Mouse (Mus musculus): Measurements from ENCODE around the gene Pcif1. TPM values are rescaled to one million over a fixed set of nuclear protein-coding genes. Genes with fewer than 3 reads are reported as not detected.

Pcif1 gene
- polyA plus RNA-seq, 1 experiment = 43.2 TPM

DNA sequence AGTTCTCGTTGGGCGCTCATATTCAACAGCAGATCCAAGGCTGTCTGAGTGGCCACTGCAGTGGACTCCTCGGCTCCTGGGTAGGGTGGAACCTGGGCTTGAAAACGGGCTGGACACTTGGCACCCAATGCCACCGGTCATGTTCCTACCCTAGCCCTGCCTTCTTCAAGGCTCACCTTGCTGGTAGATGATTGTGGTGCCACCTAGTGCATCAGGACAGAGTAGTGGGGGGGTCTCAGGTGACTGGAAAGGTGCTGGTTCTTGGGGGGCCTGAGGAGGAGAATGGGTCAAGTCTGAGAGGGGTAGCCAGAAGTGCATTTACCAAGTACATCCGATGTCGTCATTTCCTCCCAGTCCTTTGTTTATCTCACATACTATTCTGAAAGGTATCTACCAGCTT is 18.9 kb downstream of the Pcif1 start:
- H3K79me2 ChIP-seq (ENCODE audit: control insufficient read depth, insufficient read depth) = no peaks in the 10 kb centered on the region
- TF ChIP-seq USF1 (IDR thresholded peaks at IDR 0.05; ENCODE audit: low read depth) (no peak), SRF (IDR thresholded peaks at IDR 0.05; ENCODE audit: control insufficient read depth, insufficient read length, low read depth) (no peak), MYOD1 (IDR thresholded peaks at IDR 0.05; ENCODE audit: control insufficient read depth in 1 of 3, insufficient read length in 2 of 3, low read depth in 2 of 3) (no peak), TCF3 (IDR thresholded peaks at IDR 0.05; ENCODE audit: insufficient read length, low read depth) (no peak), MYOG (IDR thresholded peaks at IDR 0.05; ENCODE audit: control insufficient read depth in 1 of 3, insufficient read depth in 1 of 3, insufficient read length in 2 of 3, low read depth in 2 of 3) (no peak), POLR2AphosphoS2 (IDR thresholded peaks at IDR 0.05; ENCODE audit: insufficient read length, low read depth) (no peak), E2F4 (IDR thresholded peaks at IDR 0.05; ENCODE audit: insufficient read depth) (no peak), POLR2A (IDR thresholded peaks at IDR 0.05; ENCODE audit: insufficient read length, low read depth) (no peak), CEBPB (IDR thresholded peaks at IDR 0.05; ENCODE audit: insufficient read depth, poor library complexity, severe bottlenecking) (no peak), MAX (IDR thresholded peaks at IDR 0.05; ENCODE audit: low read depth) (no peak), REST (IDR thresholded peaks at IDR 0.05; ENCODE audit: insufficient read depth, insufficient read length) (no peak), TCF12 (IDR thresholded peaks at IDR 0.05; ENCODE audit: insufficient read depth, poor library complexity, severe bottlenecking) (no peak)
- no peaks in the 10 kb centered on the region for H3K27me3 ChIP-seq (ENCODE audit: control insufficient read depth, insufficient read depth, insufficient read length)
- no peak overlapping the region for H3K4me3 ChIP-seq
- no peak overlapping the region for H3ac ChIP-seq (ENCODE audit: control insufficient read depth, insufficient read length)
- no peak overlapping the region for H3K4me2 ChIP-seq (ENCODE audit: low read depth)
- H3K36me3 ChIP-seq (ENCODE audit: control insufficient read depth, insufficient read depth) = peaks cover 34% of the 10 kb centered on the region

DNA sequence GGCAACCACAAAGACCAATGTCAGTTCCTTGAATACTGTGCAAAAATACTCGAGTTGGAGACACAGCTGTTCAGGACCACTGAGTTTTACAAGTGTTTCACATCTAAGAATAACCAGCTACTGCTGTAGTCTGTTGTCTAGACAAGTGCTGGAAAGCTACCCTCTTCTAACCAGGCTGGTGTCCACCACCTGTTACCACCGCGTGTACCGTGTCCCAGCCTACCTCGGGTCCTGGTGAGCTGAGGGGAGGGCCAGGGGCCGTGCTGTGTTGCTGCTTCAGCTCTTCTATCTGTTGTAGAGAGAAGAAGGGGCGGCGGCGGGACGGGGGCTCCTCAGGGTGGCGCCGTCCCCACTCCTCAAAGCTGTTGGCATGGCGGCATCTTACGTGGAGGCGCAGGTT is 19.9 kb downstream of the Pcif1 start:
- H3K4me2 ChIP-seq (ENCODE audit: low read depth) = no peak overlapping the region
- H3K27me3 ChIP-seq (ENCODE audit: control insufficient read depth, insufficient read depth, insufficient read length) = no peaks in the 10 kb centered on the region
- TF ChIP-seq E2F4 (IDR thresholded peaks at IDR 0.05; ENCODE audit: insufficient read depth) = no peak
- TF ChIP-seq SRF (IDR thresholded peaks at IDR 0.05; ENCODE audit: control insufficient read depth, insufficient read length, low read depth) = no peak
- TF ChIP-seq MYOG (IDR thresholded peaks at IDR 0.05; ENCODE audit: control insufficient read depth in 1 of 3, insufficient read depth in 1 of 3, insufficient read length in 2 of 3, low read depth in 2 of 3) = peak in 2 of 3 experiments; percentile 48 to 70
- no peak for TF ChIP-seq TCF3 (IDR thresholded peaks at IDR 0.05; ENCODE audit: insufficient read length, low read depth)
- TF ChIP-seq MAX (IDR thresholded peaks at IDR 0.05; ENCODE audit: low read depth) = no peak
- TF ChIP-seq MYOD1 (IDR thresholded peaks at IDR 0.05; ENCODE audit: control insufficient read depth in 1 of 3, insufficient read length in 2 of 3, low read depth in 2 of 3) = peak in 2 of 3 experiments; percentile 49 to 56
- no peak for TF ChIP-seq REST (IDR thresholded peaks at IDR 0.05; ENCODE audit: insufficient read depth, insufficient read length)
- no peak for TF ChIP-seq CEBPB (IDR thresholded peaks at IDR 0.05; ENCODE audit: insufficient read depth, poor library complexity, severe bottlenecking)
- no peak for TF ChIP-seq USF1 (IDR thresholded peaks at IDR 0.05; ENCODE audit: low read depth)
- TF ChIP-seq POLR2A (IDR thresholded peaks at IDR 0.05; ENCODE audit: insufficient read length, low read depth) = no peak
- TF ChIP-seq POLR2AphosphoS2 (IDR thresholded peaks at IDR 0.05; ENCODE audit: insufficient read length, low read depth) = no peak
- H3K4me3 ChIP-seq = no peak overlapping the region
- H3K79me2 ChIP-seq (ENCODE audit: control insufficient read depth, insufficient read depth) = no peaks in the 10 kb centered on the region
- H3K36me3 ChIP-seq (ENCODE audit: control insufficient read depth, insufficient read depth) = peaks cover 30% of the 10 kb centered on the region
- H3ac ChIP-seq (ENCODE audit: control insufficient read depth, insufficient read length) = no peak overlapping the region

DNA sequence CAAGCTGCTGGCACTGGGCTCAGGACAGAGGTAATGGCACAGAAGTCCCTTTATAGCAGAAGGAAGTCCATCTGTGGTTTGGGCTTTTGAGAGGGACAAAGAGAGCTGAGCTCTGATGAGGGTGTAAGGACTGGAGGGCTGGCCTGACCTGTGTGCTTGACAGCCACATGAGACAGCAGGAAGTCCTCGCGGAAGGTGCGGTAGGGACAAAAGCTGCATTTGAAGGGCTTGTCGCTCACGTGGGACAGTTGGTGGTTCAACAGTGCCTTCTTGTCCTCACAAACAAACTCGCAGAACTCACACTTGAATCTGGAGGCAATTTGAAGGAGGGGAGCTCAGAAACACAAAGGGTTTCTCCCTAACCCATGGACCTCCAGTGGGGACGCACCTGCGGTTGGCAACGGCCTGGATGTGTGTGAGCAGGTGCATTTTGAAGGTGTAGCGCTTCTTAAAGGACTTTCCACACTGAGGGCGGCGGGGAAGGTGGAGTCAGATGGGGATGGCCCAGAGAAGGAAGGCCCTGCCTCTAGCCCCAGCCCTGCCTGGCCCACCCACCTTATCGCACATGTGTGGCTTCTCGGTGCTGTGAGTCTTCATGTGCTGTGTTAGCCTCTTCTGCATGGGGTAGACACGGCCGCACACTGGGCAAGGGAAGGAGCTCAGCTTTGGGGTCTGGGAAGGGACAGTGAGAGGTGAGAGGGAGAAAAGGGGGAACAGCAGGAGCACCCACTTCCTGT is 20.8 kb downstream of the Pcif1 start:
- Histone ChIP-seq H3ac (ENCODE audit: control insufficient read depth, insufficient read length) (no peak overlapping the region), H3K79me2 (ENCODE audit: control insufficient read depth, insufficient read depth) (no peaks in the 10 kb centered on the region), H3K27me3 (ENCODE audit: control insufficient read depth, insufficient read depth, insufficient read length) (no peaks in the 10 kb centered on the region), H3K4me3 (no peak overlapping the region), H3K36me3 (ENCODE audit: control insufficient read depth, insufficient read depth) (peaks cover 30% of the 10 kb centered on the region), H3K4me2 (ENCODE audit: low read depth) (no peak overlapping the region)
- TF ChIP-seq REST (IDR thresholded peaks at IDR 0.05; ENCODE audit: insufficient read depth, insufficient read length) (no peak), SRF (IDR thresholded peaks at IDR 0.05; ENCODE audit: control insufficient read depth, insufficient read length, low read depth) (no peak), POLR2A (IDR thresholded peaks at IDR 0.05; ENCODE audit: insufficient read length, low read depth) (no peak), E2F4 (IDR thresholded peaks at IDR 0.05; ENCODE audit: insufficient read depth) (no peak), MYOG (IDR thresholded peaks at IDR 0.05; ENCODE audit: control insufficient read depth in 1 of 3, insufficient read depth in 1 of 3, insufficient read length in 2 of 3, low read depth in 2 of 3) (no peak), POLR2AphosphoS2 (IDR thresholded peaks at IDR 0.05; ENCODE audit: insufficient read length, low read depth) (no peak), CEBPB (IDR thresholded peaks at IDR 0.05; ENCODE audit: insufficient read depth, poor library complexity, severe bottlenecking) (no peak), MAX (IDR thresholded peaks at IDR 0.05; ENCODE audit: low read depth) (no peak), TCF3 (IDR thresholded peaks at IDR 0.05; ENCODE audit: insufficient read length, low read depth) (no peak), TCF12 (IDR thresholded peaks at IDR 0.05; ENCODE audit: insufficient read depth, poor library complexity, severe bottlenecking) (no peak), MYOD1 (IDR thresholded peaks at IDR 0.05; ENCODE audit: control insufficient read depth in 1 of 3, insufficient read length in 2 of 3, low read depth in 2 of 3) (no peak), USF1 (IDR thresholded peaks at IDR 0.05; ENCODE audit: low read depth) (no peak)

DNA sequence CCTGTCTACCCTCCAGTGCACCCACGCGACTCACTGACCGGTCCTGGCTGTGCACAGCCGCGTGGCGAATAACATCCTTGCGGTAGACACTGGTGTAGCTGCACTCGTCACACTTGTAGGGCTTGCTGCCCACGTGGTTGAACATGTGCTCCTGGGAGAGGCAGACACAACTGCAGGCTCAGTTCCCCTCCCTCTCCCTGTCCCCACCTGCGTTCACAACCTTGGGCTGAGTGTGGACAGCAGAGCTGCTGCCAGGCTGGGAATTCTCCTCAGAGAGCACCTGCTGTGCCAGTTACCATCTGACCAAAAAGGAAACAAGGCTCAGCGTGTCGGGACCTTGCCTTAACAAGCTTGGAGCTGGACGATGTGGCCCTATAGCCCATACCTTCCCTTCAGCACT is 22.3 kb downstream of the Pcif1 start:
- Histone ChIP-seq H3K4me3 (no peak overlapping the region), H3K4me2 (ENCODE audit: low read depth) (no peak overlapping the region), H3K36me3 (ENCODE audit: control insufficient read depth, insufficient read depth) (peaks cover 35% of the 10 kb centered on the region), H3ac (ENCODE audit: control insufficient read depth, insufficient read length) (no peak overlapping the region), H3K27me3 (ENCODE audit: control insufficient read depth, insufficient read depth, insufficient read length) (no peaks in the 10 kb centered on the region), H3K79me2 (ENCODE audit: control insufficient read depth, insufficient read depth) (no peaks in the 10 kb centered on the region)
- TF ChIP-seq POLR2AphosphoS2 (IDR thresholded peaks at IDR 0.05; ENCODE audit: insufficient read length, low read depth) (no peak), MYOD1 (IDR thresholded peaks at IDR 0.05; ENCODE audit: control insufficient read depth in 1 of 3, insufficient read length in 2 of 3, low read depth in 2 of 3) (no peak), CEBPB (IDR thresholded peaks at IDR 0.05; ENCODE audit: insufficient read depth, poor library complexity, severe bottlenecking) (no peak), REST (IDR thresholded peaks at IDR 0.05; ENCODE audit: insufficient read depth, insufficient read length) (no peak), USF1 (IDR thresholded peaks at IDR 0.05; ENCODE audit: low read depth) (no peak), TCF3 (IDR thresholded peaks at IDR 0.05; ENCODE audit: insufficient read length, low read depth) (no peak), MAX (IDR thresholded peaks at IDR 0.05; ENCODE audit: low read depth) (no peak), MYOG (IDR thresholded peaks at IDR 0.05; ENCODE audit: control insufficient read depth in 1 of 3, insufficient read depth in 1 of 3, insufficient read length in 2 of 3, low read depth in 2 of 3) (no peak), SRF (IDR thresholded peaks at IDR 0.05; ENCODE audit: control insufficient read depth, insufficient read length, low read depth) (no peak), POLR2A (IDR thresholded peaks at IDR 0.05; ENCODE audit: insufficient read length, low read depth) (no peak), TCF12 (IDR thresholded peaks at IDR 0.05; ENCODE audit: insufficient read depth, poor library complexity, severe bottlenecking) (no peak), E2F4 (IDR thresholded peaks at IDR 0.05; ENCODE audit: insufficient read depth) (no peak)
